Mouse (Mus musculus) liver, embryonic 14.5 days (tissue): Measurements from ENCODE around the gene Agpat2. TPM values are rescaled to one million over a fixed set of nuclear protein-coding genes. Genes with fewer than 3 reads are reported as not detected.
A peak's percentile ranks its signal among the peaks of the same experiment; 100 is the strongest.

Source experiments
- ATAC-seq: fragments of 200-750 bp; cut with Nextera tagmentation; 2 replicates; pipeline ENCODE4 v1.8.0; 2017; ENCODE audit warnings: moderate number of reproducible peaks, mild to moderate bottlenecking, moderate library complexity; ENCODE audit not compliant: insufficient read depth
- DNase-seq, 3 experiments: peaks; one replicate each; pipeline ENCODE4 v3.0.0-alpha.2; 2012 to 2013; ENCODE audit warnings: low read depth in 3 of 3, low spot score in 3 of 3
- H3K27ac ChIP-seq: fragments of 300-500 bp; sonication (generic); 2 replicates; pipeline ENCODE4 v1.5.1; 2014; ENCODE audit warnings: moderate library complexity, mild to moderate bottlenecking, control low read depth, inconsistent platforms
- H3K27me3 ChIP-seq: fragments of 300-500 bp; sonication (generic); 2 replicates; pipeline ENCODE4 v1.6.1; 2014; ENCODE audit warnings: mild to moderate bottlenecking, low read length, moderate library complexity; ENCODE audit not compliant: control insufficient read depth, insufficient read depth
- H3K36me3 ChIP-seq: fragments of 300-500 bp; sonication (generic); replicated peaks from 2 replicates; pipeline ENCODE4 v1.6.1; 2014; ENCODE audit warnings: low read depth; ENCODE audit not compliant: control insufficient read depth, insufficient read depth
- H3K4me1 ChIP-seq, 2 experiments: fragments of 200-500 bp in 1 of 2; fragments of 300-500 bp in 1 of 2; sonication (generic) in 1 of 2; replicated peaks; 2 replicates each; pipeline ENCODE4 v1.6.1; 2012 to 2014; ENCODE audit warnings: antibody characterized with exemption in 1 of 2, inconsistent platforms in 1 of 2, low read length in 1 of 2; ENCODE audit not compliant: control insufficient read depth in 2 of 2, insufficient read depth in 2 of 2
- H3K4me2 ChIP-seq: fragments of 300-500 bp; sonication (generic); 2 replicates; pipeline ENCODE4 v1.6.1; 2014; ENCODE audit warnings: low read depth, mild to moderate bottlenecking, control low read depth, moderate library complexity
- H3K4me3 ChIP-seq, 2 experiments: fragments of 200-500 bp in 1 of 2; fragments of 300-500 bp in 1 of 2; sonication (generic) in 1 of 2; 2 replicates each; pipeline ENCODE4 v1.5.1; 2012 to 2014; ENCODE audit warnings: low read depth in 2 of 2, low read length in 2 of 2, mild to moderate bottlenecking in 2 of 2, control low read depth in 1 of 2, inconsistent platforms in 1 of 2, moderate library complexity in 1 of 2; ENCODE audit not compliant: insufficient read depth in 1 of 2
- H3K9ac ChIP-seq: fragments of 300-500 bp; sonication (generic); replicated peaks from 2 replicates; pipeline ENCODE4 v1.6.1; 2014; ENCODE audit warnings: mild to moderate bottlenecking, control low read depth, moderate library complexity
- H3K9me3 ChIP-seq: fragments of 300-500 bp; sonication (generic); 2 replicates; pipeline ENCODE4 v1.6.1; 2016; ENCODE audit warnings: low read length, mixed read lengths; ENCODE audit not compliant: control insufficient read depth
- CTCF ChIP-seq: IDR thresholded peaks from 2 replicates; pipeline ENCODE4 v1.5.1; 2016; ENCODE audit warnings: antibody characterized with exemption, low read depth, control low read depth
- EP300 ChIP-seq: IDR thresholded peaks from 2 replicates; pipeline ENCODE4 v1.6.1; 2016; ENCODE audit warnings: antibody characterized with exemption, low read depth
- WGBS: fragments of 180-500 bp; shearing (Covaris S2); extraction: QIAGEN DNeasy Blood & Tissue Kit; methylation state at CpG from one replicate; pipeline ENCODE4 v1.1.7; 2014; ENCODE audit not compliant: insufficient replicate concordance; 5-methylcytosine and 5-hydroxymethylcytosine counted together
- polyA plus RNA-seq, 2 experiments: library from polyadenylated mRNA; depleted of rRNA in 1 of 2; stranded (reverse) in 1 of 2; unstranded in 1 of 2; fragments of >200 nt; fragmentation: Nextera tagmentation in 1 of 2; extraction: Ambion mirVana in 1 of 2; gene quantifications; 2 replicates each; pipeline versions ENCODE4 v1.2.1 to v1.2.3; 2012 to 2014

The Agpat2 gene
- polyA plus RNA-seq, 2 experiments, result 27.2 to 31.4 TPM

DNA sequence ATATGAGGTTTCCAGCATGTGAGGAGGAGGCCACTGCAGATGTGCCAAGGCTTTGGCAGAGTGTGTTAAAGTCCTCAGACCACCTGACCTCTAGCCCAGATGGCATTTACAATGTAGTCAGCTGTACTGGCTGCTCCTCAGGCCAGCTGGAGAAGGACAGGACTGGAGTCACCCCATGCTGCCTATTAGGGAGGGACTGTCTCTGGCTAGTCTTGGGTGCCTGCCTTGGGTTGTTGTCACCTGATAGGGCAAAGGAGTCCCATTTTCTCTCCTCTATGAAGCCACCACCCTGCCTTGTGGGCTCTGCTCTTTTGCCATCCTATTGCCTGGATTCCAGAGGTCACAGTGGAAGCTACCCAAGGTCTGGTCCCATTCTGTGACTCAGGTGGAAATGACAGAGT lies 5.0 kb upstream of the Agpat2 start:
- ATAC-seq, result no peak
- H3K4me2 ChIP-seq, result no peak overlapping the region
- H3K36me3 ChIP-seq, result no peaks in the 10 kb centered on the region
- peaks cover 4% of the 10 kb centered on the region for H3K27me3 ChIP-seq
- no peaks in the 10 kb centered on the region for H3K4me1 ChIP-seq
- no peak overlapping the region for H3K27ac ChIP-seq
- no peak overlapping the region for H3K4me3 ChIP-seq
- DNase-seq, result no peak
- TF ChIP-seq CTCF (no peak), EP300 (no peak)
- H3K9ac ChIP-seq, result no peak overlapping the region
- no peaks in the 10 kb centered on the region for H3K9me3 ChIP-seq

DNA sequence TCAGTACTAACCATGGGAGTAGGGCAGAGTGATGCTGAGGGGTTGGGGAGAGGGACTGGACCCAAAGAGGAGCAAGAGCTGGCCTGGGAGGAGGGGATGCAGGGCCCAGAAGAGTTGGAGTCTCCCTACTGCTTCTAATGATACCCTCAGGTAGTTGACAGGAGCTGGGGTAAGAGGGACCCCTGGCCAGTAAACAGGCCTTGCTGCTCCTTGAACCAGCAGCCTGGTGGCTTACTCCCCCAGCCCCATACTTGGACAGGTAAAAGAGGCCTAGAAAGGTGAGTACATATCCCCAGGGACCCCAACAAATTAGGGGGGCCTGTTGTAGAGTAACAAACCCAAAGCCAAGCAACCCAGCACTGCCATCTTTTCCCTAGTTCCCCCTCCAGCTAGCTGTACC lies 4.6 kb upstream of the Agpat2 start:
- Histone ChIP-seq H3K9ac (no peak overlapping the region), H3K4me2 (no peak overlapping the region), H3K36me3 (no peaks in the 10 kb centered on the region), H3K27ac (no peak overlapping the region), H3K9me3 (no peaks in the 10 kb centered on the region), H3K27me3 (peaks cover 7% of the 10 kb centered on the region), H3K4me1 (no peaks in the 10 kb centered on the region), H3K4me3 (no peak overlapping the region)
- TF ChIP-seq CTCF (no peak), EP300 (no peak)
- ATAC-seq (no peak), DNase-seq (no peak)

GRCm38 (mm10) chr2:26607056-26607910 lies 3.1 kb upstream of the Agpat2 start:
- H3K36me3 ChIP-seq, result no peaks in the 10 kb centered on the region
- DNase-seq (no peak), ATAC-seq (no peak)
- no peak overlapping the region for H3K4me2 ChIP-seq
- H3K4me1 ChIP-seq, result peaks cover 0 to 3% of the 10 kb centered on the region in 2 experiments; a peak in 1 of 4 replicates
- H3K4me3 ChIP-seq, result no peak overlapping the region
- peaks cover 7% of the 10 kb centered on the region for H3K27me3 ChIP-seq
- no peaks in the 10 kb centered on the region for H3K9me3 ChIP-seq
- 46% methylated on average over 6 of the region's 6 CpGs for WGBS
- TF ChIP-seq CTCF (no peak), EP300 (no peak)
- no peak overlapping the region for H3K27ac ChIP-seq
- no peak overlapping the region for H3K9ac ChIP-seq

DNA sequence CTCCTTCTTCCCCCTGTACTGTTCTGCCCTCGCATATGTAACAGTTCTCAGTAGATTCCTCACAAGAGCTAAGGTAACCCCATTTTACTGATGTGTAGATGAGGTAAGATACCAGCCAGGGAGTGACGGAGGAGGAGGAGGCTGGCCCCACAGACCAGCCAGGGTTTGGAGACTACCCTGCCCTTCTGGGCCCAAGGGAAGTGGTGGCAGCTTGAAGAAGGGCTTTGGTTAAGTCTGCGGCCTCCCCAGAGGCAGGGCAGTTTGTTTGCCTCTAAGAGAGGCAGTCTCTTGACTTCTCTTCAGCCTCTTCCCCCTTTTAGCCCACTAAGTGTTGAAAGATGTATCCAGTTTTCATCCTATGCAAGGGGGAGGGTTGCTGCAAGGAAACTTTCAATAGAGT lies 2.4 kb upstream of the Agpat2 start:
- no peak overlapping the region for H3K27ac ChIP-seq
- no peak overlapping the region for H3K4me3 ChIP-seq
- no peak for ATAC-seq
- H3K36me3 ChIP-seq, result no peaks in the 10 kb centered on the region
- peaks cover 7% of the 10 kb centered on the region for H3K27me3 ChIP-seq
- DNase-seq, result no peak
- no peak overlapping the region for H3K9ac ChIP-seq
- no peak overlapping the region for H3K4me2 ChIP-seq
- H3K9me3 ChIP-seq, result no peaks in the 10 kb centered on the region
- no peak for TF ChIP-seq EP300
- TF ChIP-seq CTCF, result no peak
- H3K4me1 ChIP-seq, result peaks cover 0 to 3% of the 10 kb centered on the region in 2 experiments; a peak in 1 of 4 replicates
- 45% methylated on average over 3 of the region's 3 CpGs for WGBS

GRCm38 (mm10) chr2:26605331-26605730 lies 1.1 kb upstream of the Agpat2 start:
- Histone ChIP-seq H3K9ac (no peak overlapping the region), H3K4me1 (peaks cover 0 to 5% of the 10 kb centered on the region in 2 experiments; a peak in 1 of 4 replicates), H3K36me3 (no peaks in the 10 kb centered on the region), H3K4me2 (no peak overlapping the region), H3K27me3 (peaks cover 7% of the 10 kb centered on the region), H3K27ac (no peak overlapping the region), H3K9me3 (no peaks in the 10 kb centered on the region), H3K4me3 (no peak overlapping the region)
- no peak for DNase-seq
- 0 out of 2 replicates have a peak, but pooled peaks have one; percentile 13 for TF ChIP-seq CTCF
- TF ChIP-seq EP300, result no peak
- 71% methylated on average over 8 of the region's 8 CpGs for WGBS
- no peak for ATAC-seq
